8 mouse cellular contexts compared by ENCODE assay signal in the genomic region with DNA sequence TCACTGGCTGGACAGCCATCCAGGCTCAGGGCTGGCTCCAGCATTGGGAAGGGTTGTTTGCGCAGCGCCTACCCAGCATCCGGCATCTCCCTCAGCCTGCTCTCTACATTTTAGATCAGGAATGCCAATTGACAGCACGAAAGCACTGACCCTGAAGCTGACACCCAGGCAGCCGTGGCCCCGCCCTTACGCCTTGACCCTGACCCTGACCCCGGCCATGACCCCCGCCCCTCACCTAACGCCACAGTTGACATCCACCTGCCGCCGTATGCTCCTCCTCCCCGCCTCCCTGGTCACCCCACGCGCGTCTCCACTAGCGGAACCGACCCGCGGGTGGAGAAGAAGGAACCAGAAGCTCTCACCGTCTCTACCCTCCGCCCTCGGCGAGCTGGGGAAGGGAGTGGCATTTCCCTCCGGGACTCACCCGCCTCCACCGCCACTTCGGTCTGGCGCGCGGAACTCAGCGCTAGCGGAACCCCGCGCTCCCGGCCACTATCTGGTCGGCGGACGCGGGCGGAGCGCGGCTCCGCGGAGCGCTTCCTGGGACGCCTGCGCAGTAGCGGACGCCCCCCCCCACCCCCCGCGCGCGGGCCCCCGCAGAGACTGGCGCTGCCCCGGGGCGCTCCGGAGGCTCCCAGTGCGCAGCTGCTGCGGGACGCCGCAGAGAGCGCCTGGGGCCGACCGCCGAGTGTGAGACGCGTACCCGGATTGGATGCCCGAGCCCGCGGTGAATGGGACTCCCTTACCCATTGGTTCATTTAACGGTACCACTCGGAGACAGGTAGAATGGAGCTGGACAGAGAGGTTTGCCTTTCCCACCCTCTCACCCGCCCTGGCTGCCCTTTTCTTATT. TPM values are rescaled to one million over a fixed set of nuclear protein-coding genes. Genes with fewer than 3 reads are reported as not detected.
DNase-seq lines count a peak whose midpoint lies in the region; ATAC-seq and TF ChIP-seq lines count a peak whose summit lies in the region.

A gene (minus strand): TSS at position 523 of the 852 bp plus-strand sequence.

- peak within 1 kb of the TSS; percentile 72 for H3K9ac ChIP-seq in forebrain, embryonic 12.5 days
- H3K9ac ChIP-seq in heart, embryonic 16.5 days (ENCODE audit: low read length), result peak within 1 kb of the TSS; percentile 81
- peak within 1 kb of the TSS; percentile 60 for H3K9ac ChIP-seq in liver, embryonic 15.5 days
- peak within 1 kb of the TSS; percentile 70 for H3K9ac ChIP-seq in neural tube, embryonic 11.5 days (ENCODE audit: low read length)
- H3K9ac ChIP-seq in stomach, embryonic 16.5 days (ENCODE audit: low read length), result peak within 1 kb of the TSS; percentile 78

- peak; percentile 99 for ATAC-seq in forebrain, embryonic 12.5 days (ENCODE audit: low FRiP score)
- peak; percentile 99 for ATAC-seq in heart, embryonic 16.5 days (replicated peaks; ENCODE audit: extremely low read depth, insufficient read depth, low FRiP score)
- peak; percentile 97 for ATAC-seq in liver, embryonic 15.5 days (ENCODE audit: insufficient read depth)
- ATAC-seq in neural tube, embryonic 11.5 days (ENCODE audit: insufficient read depth, low FRiP score, low TSS enrichment), result peak; percentile 99
- ATAC-seq in stomach, embryonic 16.5 days (ENCODE audit: insufficient read depth, low FRiP score), result peak; percentile 98

- under 1% methylated on average over 75 of the region's 76 CpGs for WGBS in forebrain, embryonic 12.5 days
- under 1% methylated on average over 71 of the region's 76 CpGs for WGBS in heart, embryonic 16.5 days
- under 1% methylated on average over 76 of the region's 76 CpGs for WGBS in liver, embryonic 15.5 days (ENCODE audit: insufficient replicate concordance)
- under 1% methylated on average over 71 of the region's 76 CpGs for WGBS in neural tube, embryonic 11.5 days
- WGBS in stomach, embryonic 16.5 days, result under 1% methylated on average over 75 of the region's 76 CpGs

- peak within 1 kb of the TSS; percentile 87 for H3K4me3 ChIP-seq in E14TG2a.4 (replicated peaks; ENCODE audit: low read length)
- peak within 1 kb of the TSS; percentile 68 for H3K4me3 ChIP-seq in forebrain, embryonic 12.5 days (replicated peaks)
- H3K4me3 ChIP-seq in heart, embryonic 16.5 days (ENCODE audit: low read length), result peak within 1 kb of the TSS; percentile 69
- H3K4me3 ChIP-seq in liver, embryonic 15.5 days (replicated peaks), result peak within 1 kb of the TSS; percentile 69
- peak within 1 kb of the TSS; percentile 60 for H3K4me3 ChIP-seq in neural tube, embryonic 11.5 days (ENCODE audit: low read depth, low read length)
- peak within 1 kb of the TSS; percentile 77 for H3K4me3 ChIP-seq in stomach, embryonic 16.5 days (replicated peaks; ENCODE audit: low read length)

- H3K4me1 ChIP-seq in E14TG2a.4 (replicated peaks; ENCODE audit: low read depth, low read length), result peaks cover 20% of the 10 kb centered on the region
- H3K4me1 ChIP-seq in forebrain, embryonic 12.5 days, result peaks cover 7% of the 10 kb centered on the region
- H3K4me1 ChIP-seq in heart, embryonic 16.5 days (ENCODE audit: control insufficient read depth, insufficient read depth, low read length), result peaks cover 4% of the 10 kb centered on the region; the same call in 1 of the 2 replicates
- H3K4me1 ChIP-seq in liver, embryonic 15.5 days (replicated peaks), result peaks cover 23% of the 10 kb centered on the region
- H3K4me1 ChIP-seq in neural tube, embryonic 11.5 days (ENCODE audit: control insufficient read depth, insufficient read depth, low read length), result no peaks in the 10 kb centered on the region
- H3K4me1 ChIP-seq in stomach, embryonic 16.5 days (ENCODE audit: control insufficient read depth, insufficient read depth, low read length), result no peaks in the 10 kb centered on the region; the same call in 1 of the 2 replicates

- H3K9me3 ChIP-seq in E14TG2a.4 (ENCODE audit: low read length), result no peaks in the 10 kb centered on the region
- H3K9me3 ChIP-seq in forebrain, embryonic 12.5 days, result no peaks in the 10 kb centered on the region
- H3K9me3 ChIP-seq in heart, embryonic 16.5 days (replicated peaks; ENCODE audit: control insufficient read depth, low read length), result no peaks in the 10 kb centered on the region
- no peaks in the 10 kb centered on the region for H3K9me3 ChIP-seq in liver, embryonic 15.5 days (replicated peaks)
- no peaks in the 10 kb centered on the region for H3K9me3 ChIP-seq in neural tube, embryonic 11.5 days (ENCODE audit: control insufficient read depth, low read length)
- H3K9me3 ChIP-seq in stomach, embryonic 16.5 days (replicated peaks; ENCODE audit: control insufficient read depth, low read length), result no peaks in the 10 kb centered on the region

- TF ChIP-seq CTCF in E14TG2a.4 (conservative IDR thresholded peaks at IDR 0.05; ENCODE audit: low read length), result no peak

- no peaks in the 10 kb centered on the region for H3K36me3 ChIP-seq in E14TG2a.4 (ENCODE audit: insufficient read depth, low read length)
- H3K36me3 ChIP-seq in forebrain, embryonic 12.5 days (replicated peaks), result no peaks in the 10 kb centered on the region
- no peaks in the 10 kb centered on the region for H3K36me3 ChIP-seq in heart, embryonic 16.5 days (ENCODE audit: control insufficient read depth, insufficient read depth)
- no peaks in the 10 kb centered on the region for H3K36me3 ChIP-seq in liver, embryonic 15.5 days (replicated peaks)
- H3K36me3 ChIP-seq in neural tube, embryonic 11.5 days (ENCODE audit: control insufficient read depth, insufficient read depth, low read length), result no peaks in the 10 kb centered on the region
- no peaks in the 10 kb centered on the region for H3K36me3 ChIP-seq in stomach, embryonic 16.5 days (ENCODE audit: control insufficient read depth, insufficient read depth, low read length)

- no peaks in the 10 kb centered on the region for H3K27me3 ChIP-seq in E14TG2a.4 (ENCODE audit: insufficient read depth, low read length)
- 0 out of 2 replicates have a peak, but pooled peaks cover 4% of the 10 kb centered on the region for H3K27me3 ChIP-seq in forebrain, embryonic 12.5 days
- H3K27me3 ChIP-seq in heart, embryonic 16.5 days (ENCODE audit: control insufficient read depth, insufficient read depth, low read length), result no peaks in the 10 kb centered on the region
- no peaks in the 10 kb centered on the region for H3K27me3 ChIP-seq in liver, embryonic 15.5 days
- H3K27me3 ChIP-seq in neural tube, embryonic 11.5 days (ENCODE audit: control insufficient read depth, insufficient read depth, low read length), result no peaks in the 10 kb centered on the region
- H3K27me3 ChIP-seq in stomach, embryonic 16.5 days (ENCODE audit: control insufficient read depth, insufficient read depth, low read length), result no peaks in the 10 kb centered on the region

- peak; percentile 82 for DNase-seq in c-Kit-positive CD71-positive TER-119-positive erythroid progenitor cells, embryonic 14.5 days (ENCODE audit: low spot score)
- peak; percentile 94 for DNase-seq in kidney, postnatal 36 days
- peak; percentile 86 for DNase-seq in neural tube, embryonic 11.5 days (ENCODE audit: low spot score)

- peak within 1 kb of the TSS; percentile 59 for H3K27ac ChIP-seq in forebrain, embryonic 12.5 days
- H3K27ac ChIP-seq in heart, embryonic 16.5 days (ENCODE audit: low read length), result peak within 1 kb of the TSS; percentile 86
- peak within 1 kb of the TSS; percentile 77 for H3K27ac ChIP-seq in liver, embryonic 15.5 days (replicated peaks)
- H3K27ac ChIP-seq in neural tube, embryonic 11.5 days (ENCODE audit: low read depth, low read length), result no peak within 1 kb of the TSS
- H3K27ac ChIP-seq in stomach, embryonic 16.5 days (ENCODE audit: low read length), result 0 out of 2 replicates have a peak within 1 kb of the TSS, but pooled peaks have one; percentile 49

- H3K4me2 ChIP-seq in forebrain, embryonic 12.5 days, result peak within 1 kb of the TSS; percentile 96
- H3K4me2 ChIP-seq in heart, embryonic 16.5 days (ENCODE audit: low read depth, low read length), result peak within 1 kb of the TSS; percentile 73
- H3K4me2 ChIP-seq in liver, embryonic 15.5 days, result peak within 1 kb of the TSS; percentile 79
- H3K4me2 ChIP-seq in neural tube, embryonic 11.5 days (ENCODE audit: low read depth), result peak within 1 kb of the TSS; percentile 94
- H3K4me2 ChIP-seq in stomach, embryonic 16.5 days (ENCODE audit: low read depth, low read length), result peak within 1 kb of the TSS; percentile 97

RNA-seq across cellular contexts. Expression of the gene that starts here (rescaled TPM):
- polyA plus RNA-seq in forebrain, embryonic 12.5 days (2016; fragmentation: Nextera tagmentation; extraction: Ambion mirVana), result 4.3 and 4.8 TPM in 2 replicates
- 8.9 and 11.0 TPM in 2 replicates for polyA plus RNA-seq in heart, embryonic 16.5 days (2015; fragmentation: Nextera tagmentation; extraction: Ambion mirVana)
- polyA plus RNA-seq in liver, embryonic 15.5 days (2015; fragmentation: Nextera tagmentation; extraction: Ambion mirVana), result 4.4 TPM in 2 replicates
- polyA plus RNA-seq in neural tube, embryonic 11.5 days (2014; fragmentation: Nextera tagmentation; extraction: Ambion mirVana), result 4.6 and 5.0 TPM in 2 replicates
- 5.5 and 5.9 TPM in 2 replicates for polyA plus RNA-seq in stomach, embryonic 16.5 days (2015; fragmentation: Nextera tagmentation; extraction: Ambion mirVana)
